Mouse (Mus musculus) CD4-positive, CD25-positive, alpha-beta regulatory T cell, adult 2 months (primary cell): Measurements from ENCODE around the gene Mamld1.
A peak's percentile ranks its signal among the peaks of the same experiment; 100 is the strongest.
"Not testable (repeated sequence)": the region's sequence is repeated elsewhere in the genome, so short reads cannot be mapped to it uniquely, and the experiment has no call there.

Experiments
- DNase-seq: peaks from one replicate; pipeline ENCODE4 v3.0.0-alpha.2; 2012; ENCODE audit warnings: low read depth, low spot score

Mamld1 gene

DNA sequence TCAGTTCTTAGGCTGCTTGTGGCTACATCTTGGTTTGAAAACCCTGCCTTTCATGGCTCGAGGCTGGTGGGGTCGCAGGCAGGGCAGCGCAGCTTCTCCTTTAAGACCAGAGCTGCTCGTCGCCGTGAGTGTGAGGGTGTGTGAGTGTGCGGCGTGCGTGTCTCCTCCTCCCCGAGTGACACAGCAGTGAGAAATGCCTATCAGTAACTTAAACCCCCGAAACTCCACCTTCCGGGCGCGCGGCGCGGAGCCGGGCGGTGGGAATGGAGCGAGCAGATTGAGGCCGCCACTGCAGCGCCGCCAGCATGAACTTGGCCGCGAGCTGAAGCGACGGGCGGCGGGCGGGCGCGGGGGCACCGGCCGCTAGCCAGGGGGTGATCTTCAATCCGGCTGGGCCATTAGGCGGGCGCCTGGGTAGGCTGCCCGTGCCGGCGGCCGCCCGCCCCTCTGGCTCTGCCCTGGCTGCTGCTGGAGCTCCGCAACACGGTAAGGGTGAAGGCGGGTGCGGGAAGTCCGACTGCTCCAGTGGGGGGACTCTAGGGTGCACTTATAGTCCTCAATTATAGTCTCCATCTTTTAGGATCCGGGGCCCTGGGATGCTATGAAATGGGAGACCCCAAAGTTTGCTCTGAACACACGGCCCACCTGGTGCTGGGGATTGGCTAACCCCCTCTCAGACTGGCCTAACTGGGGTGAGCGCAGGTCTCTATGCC is at the start of gene Mamld1:
Mamld1 (plus strand) TSS at position 393 of the 713 bp plus-strand sequence.
- no peak for DNase-seq

DNA sequence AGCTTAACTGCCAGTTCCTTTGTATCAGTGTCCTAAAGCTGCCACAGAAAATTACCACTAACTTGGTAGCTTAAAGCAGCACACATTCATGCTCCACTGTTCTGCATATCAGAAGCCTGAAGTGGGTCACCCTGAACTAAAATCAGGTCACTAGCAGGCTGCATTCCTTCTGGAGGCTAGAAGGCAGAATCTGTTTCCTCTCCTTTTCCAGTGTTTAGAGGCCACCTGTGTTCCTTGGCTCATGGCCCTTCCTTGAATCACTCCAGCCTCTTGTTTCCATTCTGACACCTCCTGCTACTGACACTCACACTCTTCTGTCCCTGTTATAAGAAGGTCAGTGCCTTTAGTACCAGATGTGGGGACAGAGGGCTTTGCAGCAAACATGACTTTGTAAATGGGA is 25.3 kb upstream of the Mamld1 start:
- no peak for DNase-seq

DNA sequence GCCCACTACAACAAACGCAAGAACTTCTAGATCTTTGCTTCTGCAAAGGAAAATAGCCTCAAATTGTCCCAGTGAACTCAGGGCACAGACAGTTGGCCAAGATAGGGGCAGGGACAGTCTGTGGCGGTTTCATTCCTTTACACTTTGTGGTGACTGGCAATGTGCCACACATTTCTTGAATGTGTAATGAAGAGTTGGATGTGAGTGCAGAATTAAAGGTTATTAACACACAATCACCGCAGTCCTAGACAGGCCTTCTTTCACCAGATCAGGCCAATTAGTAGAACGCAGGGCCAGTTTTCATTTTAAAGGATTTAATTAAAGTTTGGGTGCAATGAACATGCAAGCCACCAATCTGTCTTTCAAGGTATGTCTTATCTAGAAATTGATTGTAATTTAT is 22.0 kb upstream of the Mamld1 start:
- no peak for DNase-seq

DNA sequence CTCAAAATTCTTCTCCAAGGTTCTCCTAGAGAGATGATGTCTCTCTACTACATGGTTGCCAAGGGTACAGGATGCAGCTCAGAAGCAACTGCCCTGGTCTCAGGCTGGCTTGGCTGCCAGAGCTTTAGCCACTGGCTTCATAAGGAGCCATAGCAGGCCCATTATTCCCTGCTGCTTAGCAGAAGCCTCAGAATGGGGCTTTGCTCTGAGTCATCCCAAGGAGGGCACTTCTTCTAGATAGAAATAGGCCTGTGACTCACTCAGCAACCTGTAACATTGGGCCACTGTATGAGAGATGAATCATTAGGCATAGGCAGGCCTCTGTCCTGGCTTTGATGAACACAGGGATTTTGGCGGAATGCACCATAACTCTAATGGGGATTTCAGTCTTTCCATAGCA is 21.1 kb upstream of the Mamld1 start:
- DNase-seq = not testable (repeated sequence)

DNA sequence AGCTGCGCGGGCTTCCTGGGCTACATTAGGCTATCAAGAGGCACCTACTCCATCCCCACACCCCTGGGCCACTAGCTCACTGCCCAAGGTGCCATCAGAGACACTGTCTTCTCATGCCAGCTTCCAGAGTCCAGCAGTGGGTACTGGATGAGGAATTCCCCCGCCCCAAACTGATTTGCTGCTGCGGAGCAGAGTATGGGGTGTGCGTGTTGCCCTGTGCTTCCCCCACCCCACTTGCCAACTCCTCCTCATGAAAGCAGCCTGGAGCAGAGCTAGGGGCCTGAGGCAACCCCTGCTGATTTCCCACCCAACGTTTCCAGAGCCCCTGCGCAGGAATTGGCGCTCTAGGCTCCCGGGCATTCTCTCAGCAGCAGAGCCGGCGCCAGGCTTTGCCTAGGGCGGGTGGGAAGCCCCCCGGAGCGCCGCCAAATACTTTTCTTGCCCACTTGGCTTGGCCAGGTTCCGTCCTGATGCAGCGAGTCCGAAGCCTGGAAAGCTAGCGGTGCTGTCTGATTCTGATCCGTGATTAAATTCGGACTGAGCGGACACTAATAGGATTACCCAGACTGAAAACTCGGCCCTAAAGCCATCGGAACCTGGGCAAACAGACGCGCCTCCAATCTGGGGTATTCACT is 738 bp downstream of the Mamld1 start:
- DNase-seq = no peak

DNA sequence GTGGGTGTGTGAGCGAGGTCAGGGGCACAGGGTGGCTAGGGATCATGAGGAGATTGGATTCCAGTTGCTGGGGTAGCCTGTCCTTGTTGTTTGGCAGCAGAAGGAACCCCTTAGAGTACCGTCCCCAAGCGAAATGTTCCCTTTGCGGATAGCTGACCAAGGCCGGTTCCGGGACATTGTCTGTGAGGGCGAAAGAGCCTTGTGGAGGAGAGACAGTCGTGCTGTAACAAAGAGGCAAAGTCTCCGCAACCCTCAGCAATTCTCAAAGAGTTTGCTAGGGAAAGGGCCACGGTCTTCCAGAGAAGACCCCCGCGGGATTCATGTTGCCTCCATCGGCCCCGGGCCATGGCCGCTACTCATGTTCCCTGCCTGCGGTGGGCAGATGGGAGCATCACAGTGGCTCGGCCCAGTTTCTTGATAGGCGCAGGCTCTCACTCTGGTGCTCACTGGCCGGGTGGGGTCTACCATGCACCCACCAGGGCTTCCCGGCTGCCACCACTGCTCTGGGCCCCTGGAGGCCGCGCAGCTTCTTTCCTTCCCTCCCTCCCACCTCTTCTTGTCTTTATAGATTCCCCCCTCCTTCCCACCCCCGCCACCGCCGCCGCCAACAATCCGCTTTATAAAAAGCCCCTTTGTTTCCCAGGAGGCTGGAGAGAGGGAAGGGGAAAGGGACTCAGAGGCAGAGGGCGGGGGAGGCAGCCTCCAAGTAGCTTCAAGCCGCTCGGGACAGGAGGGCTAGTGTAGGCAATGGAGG is 1.5 kb downstream of the Mamld1 start:
- DNase-seq = no peak

DNA sequence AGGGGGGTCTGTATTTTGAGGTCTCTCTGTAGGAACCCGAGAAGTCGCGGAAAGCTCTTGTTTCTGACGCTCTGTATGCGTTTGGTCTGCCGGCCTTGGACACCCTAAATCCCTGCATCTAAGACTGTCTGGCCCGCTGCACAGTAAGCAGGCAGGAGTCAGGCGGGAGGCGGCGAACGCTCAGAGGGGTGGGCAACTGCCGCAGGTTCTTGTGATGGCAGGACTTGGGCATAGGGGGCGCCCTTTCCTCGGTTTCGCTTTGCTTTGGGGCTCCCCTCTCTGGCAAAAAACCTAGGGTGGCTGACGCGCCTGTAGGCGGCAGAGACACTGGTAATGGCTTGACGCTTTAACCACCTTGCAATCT is 2.0 kb downstream of the Mamld1 start:
- DNase-seq = peak; percentile 1

DNA sequence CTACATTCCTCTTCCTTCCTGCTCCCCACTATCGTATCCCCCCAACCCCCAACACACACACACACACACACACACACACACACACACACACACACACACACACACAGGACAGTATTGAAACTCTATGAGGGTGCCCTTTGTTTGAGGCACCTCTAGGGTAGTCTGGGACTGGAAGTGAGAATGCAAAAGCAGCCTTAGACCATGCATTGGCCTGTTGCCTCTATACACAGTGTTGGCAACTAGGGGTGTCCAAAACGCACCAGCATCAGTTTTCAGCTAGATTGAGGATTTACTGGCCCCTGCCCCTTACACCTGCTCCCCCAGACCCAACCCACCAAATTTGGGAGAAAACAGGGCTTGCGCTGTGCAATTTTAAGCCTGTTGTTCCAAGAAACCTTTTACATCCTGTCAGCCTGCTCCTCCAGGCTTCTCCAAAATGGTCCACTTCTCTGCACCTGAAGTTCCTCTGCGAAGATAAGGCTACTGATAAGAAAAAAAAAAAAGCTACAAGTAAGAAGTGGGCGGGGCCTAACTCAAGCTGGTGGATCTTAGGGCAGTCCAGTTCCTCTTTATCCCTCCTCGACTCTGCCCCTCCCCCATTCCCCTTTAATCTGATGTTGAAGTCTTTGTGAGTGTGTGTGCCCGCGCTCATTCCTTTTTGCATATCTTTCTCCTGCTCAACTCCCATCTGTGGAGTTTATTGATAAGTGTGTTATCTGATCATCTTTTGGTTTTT is 2.6 kb downstream of the Mamld1 start:
- no peak for DNase-seq

DNA sequence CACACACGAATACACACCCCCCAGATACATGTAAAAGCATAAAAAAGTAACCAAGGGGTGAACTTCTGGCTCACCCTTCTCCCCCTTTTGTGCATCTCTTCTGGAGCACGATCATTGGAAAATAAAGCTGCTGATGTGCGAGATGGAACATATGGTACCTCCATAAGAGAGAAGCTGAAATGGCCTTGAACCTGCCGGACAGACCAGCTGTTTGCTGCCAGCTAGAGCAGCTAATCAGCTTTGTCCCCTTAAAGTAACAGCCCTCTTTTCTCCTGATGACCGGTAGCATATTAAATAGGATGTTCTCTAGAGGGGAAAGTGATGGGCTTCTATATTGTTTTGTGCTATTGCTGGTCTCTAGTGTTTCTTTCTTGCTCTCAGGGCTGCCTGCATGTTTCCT is 3.2 kb downstream of the Mamld1 start:
- DNase-seq = no peak

DNA sequence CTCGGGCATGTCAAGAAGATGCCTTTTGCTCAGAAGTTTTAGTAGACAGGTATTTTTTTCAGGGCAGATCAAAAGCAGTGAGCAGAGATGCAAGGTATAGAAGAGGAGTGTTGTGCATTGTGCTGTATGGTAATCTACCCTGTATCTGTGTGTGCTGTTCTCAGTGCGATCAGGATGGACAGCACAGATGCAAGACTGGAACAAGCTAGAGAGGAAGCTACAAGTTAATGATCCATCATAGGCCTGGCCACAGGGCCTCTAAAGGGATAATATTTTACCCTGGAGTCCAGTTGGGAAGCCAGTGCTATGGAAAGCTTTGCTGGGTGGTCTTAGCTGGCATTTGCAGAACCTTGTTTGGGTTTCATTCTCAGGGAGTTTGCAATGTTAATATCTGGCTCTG is 6.9 kb downstream of the Mamld1 start:
- no peak for DNase-seq

DNA sequence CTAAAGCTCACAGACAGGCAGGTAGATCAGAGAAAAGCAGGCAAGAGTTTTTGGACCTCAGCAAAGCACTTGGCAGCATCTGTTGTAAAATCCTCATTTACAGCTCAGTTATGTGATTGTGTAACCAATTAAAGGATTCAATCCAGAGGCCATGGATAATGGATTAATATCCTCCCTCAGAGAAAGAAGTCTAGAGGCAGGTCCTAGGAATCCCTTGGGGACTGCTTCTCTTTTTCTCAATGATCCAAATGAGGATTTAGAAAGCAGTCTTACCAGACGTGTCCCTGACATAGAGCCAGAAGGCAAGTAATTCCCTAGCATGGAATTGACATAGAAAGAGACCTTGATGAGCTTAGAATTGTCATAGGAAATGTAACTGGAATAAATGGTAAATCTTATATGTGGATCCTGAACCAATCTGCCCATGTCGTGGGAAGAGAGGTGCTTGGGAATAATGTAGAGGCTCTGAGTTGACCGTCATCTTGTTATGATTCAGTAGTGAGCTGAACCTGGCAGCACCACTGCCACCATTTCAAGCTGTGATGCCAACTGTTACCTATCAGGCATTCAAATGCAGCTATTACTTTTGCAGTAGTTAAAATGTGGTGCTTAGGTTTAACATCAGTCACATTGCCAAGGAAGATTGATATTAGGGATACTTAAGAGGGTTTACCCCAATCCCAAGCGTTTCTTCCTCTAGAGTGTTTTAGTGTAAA is 35.2 kb downstream of the Mamld1 start:
- DNase-seq = no peak

DNA sequence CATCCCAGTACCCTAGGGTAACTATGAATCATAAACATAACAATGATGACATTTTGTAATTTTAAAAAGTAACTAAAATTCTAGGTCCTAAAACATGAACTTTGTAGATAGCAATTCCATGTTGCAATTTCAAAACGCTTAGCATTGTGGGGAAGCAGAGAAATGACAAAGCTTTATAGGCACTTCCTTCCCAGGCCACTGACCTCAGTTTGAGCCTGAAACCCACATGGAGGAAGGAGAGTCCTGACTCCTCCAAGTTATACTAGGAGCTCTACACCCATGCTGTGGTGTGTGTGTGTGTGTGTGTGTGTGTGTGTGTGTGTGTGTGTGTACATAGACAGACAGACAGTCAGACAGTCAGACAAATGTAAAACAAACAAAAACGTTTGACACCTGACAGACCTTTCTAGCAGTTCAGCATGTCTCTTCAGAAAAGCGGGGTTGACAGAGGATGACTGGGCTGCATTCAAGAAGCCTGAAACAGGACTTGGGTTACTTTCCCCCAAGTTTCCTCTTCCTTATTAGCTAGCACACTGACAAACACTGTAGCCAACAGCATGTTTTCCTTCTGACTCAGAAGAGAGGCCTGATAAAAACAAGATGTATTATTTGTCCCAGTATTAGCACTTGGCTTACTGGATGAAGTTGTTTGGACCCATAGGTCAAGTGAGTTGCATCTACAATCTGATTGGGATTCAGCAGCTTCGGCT is 37.5 kb downstream of the Mamld1 start:
- no peak for DNase-seq

DNA sequence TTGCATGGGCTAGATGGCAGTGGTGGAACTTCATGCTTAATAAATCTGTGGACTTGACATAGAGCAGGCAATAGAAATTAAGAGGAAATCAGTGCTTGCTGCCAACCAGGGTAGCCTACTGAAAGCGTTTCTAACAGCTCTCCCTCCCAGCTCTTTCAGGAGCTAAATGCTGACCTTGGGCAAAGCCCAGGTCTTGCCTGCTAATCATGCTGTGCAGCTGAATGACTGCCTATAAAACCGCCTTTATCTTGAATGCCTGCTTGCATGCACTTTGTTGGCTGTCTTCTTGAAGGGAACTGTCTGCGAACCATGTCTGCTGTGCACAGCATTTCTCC is 38.0 kb downstream of the Mamld1 start:
- DNase-seq = no peak

DNA sequence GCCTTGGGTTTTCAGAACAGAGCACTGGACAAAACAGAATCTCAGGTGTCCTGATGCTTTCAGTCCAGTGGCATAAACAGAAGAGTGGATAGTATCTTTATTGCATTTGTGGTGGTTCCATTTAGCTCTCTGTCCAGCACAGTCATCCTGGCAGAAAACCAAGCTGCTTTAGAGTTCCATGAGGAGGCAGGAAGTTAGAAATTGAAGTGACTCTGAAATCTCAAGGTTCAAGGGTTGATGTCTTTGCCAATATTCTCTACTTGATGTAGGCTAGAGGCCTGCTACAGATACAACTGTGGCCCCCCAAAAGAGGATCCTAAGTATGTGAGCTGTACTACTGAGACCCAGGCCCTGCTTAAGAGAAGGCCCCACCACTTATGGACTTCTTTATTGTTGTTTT is 55.8 kb downstream of the Mamld1 start:
- no peak for DNase-seq

DNA sequence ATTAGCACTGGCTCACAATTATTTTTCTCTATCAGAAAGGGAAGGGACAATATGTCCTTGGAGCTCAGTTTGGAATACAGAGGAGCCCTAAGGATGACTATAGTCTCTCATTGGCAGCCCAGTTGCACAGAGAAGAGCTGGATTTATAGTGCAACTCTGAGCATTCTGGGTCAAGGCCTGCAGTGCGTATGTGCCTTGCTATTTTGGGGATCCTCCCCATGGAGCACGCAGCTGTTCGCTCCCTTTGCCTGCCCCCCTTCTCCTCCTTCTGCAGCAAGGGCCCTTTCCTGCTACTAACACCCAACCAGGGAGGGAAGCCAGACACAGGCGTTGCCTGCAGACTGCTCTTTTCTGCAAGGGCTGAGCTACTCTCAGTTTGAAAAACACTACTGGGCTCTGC is 56.3 kb downstream of the Mamld1 start:
- DNase-seq = no peak

DNA sequence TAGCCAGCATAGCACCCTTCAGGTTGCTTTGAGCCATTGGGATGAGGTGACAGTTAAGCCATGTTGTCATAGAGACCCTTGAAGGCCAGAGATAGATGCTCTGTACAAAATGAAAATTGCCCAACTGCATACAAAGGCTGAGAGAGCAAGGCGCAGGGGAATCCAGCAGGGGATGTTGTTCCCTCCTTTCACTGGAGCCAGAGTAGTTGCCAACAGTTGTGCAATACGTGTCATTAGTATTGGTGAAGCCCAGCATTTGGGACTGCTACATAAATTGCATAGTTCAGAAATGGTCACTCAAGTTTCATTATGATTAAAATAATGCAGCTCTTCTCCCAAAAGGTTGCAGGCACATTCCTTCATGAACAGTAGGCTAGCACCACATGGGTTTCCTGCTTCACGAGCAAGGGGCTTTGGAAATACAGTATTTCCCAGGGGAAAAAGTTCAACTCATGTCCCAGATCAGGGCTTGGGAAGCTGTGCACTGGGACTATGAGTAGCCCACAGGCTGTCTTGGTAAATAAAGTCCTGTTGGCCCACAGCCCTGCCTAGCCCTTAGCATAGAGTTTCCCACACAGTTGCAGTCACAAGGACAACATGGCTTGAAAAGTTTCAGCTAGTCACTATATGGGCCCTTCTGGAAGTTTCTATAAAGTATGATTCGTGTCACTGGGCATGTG is 58.1 kb downstream of the Mamld1 start:
- DNase-seq = no peak

DNA sequence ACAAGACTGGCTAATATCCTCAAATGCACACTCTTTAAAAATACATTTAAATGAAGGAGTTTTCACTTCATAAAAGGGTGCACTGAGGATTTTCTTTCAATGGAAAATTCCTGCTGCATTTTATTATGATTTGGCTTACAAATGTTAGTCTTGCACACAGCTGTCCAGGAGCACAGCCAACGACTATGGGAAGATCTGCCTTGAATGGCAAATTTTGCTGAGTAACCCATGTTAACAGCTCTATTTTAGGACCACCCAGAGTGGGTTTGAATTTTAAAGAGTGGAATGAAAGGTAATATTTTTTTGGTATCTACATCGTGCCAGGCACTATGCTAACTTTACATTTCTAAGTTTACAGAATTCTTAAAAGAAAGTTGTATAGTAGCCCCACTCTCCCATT is 60.3 kb downstream of the Mamld1 start:
- no peak for DNase-seq

DNA sequence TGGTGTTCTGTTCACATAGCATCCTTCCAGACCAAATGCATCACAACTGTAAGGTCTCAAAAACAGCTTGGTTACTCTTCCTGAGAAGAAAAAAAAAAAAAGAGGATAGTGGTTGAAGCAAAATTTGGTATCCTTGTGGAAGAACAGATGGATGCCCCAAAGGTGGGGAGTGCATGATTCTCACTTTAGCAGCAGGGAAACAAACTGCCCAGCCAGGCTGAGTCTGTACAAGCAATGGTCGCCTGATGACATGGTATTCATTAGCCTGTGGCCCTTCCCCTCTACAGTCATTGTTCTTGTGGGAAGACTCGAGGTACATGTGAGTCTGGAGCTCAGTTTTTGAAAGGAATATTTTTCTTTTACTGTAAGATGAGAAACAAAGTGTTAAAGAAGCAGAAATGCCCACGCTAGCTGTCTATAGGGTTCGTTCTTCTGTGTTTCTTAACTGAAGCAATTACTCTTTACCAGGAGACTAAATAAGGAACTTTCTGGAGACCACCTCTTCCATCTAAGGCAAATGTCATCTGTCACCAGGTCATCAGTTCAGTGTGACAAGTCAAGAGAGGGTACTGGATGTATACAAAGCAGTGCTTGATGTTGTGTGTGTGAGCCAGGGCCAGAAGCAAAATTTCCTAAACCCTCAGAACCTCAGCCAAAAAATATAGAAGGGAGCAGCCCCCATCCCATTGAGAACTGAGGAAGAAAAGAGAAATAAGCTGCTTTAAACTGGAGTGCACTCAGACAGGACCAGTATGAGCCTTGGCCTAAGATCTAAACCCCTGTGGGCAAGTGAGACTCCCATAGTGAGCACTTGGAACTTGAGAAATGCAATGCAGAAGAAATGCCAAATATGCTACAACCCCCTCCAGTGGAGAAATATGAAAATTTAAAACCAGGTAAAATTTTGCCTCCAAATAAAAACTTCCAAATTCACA is 72.6 kb downstream of the Mamld1 start:
- no peak for DNase-seq

DNA sequence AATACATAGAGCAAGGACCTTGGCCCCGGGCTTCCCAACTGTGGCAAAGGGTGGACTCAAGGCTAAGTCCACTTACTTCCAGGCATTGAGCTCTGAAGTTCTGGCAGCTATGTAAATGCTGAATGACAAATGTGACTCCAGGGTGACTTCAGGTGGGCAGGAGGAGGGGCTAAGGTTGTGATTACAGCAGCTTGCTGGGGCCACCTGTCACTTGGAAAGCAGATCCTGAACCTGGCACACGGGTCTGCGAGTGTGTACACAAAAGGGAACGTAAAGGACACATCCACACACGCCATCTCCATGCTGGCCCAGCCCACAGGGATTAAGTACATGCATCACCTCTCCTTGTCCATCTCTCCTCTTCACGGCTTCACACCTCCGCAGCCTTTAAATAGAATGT is 75.0 kb downstream of the Mamld1 start:
- no peak for DNase-seq
